ENCODE assay signal across 18 mouse cellular contexts in the genomic region with DNA sequence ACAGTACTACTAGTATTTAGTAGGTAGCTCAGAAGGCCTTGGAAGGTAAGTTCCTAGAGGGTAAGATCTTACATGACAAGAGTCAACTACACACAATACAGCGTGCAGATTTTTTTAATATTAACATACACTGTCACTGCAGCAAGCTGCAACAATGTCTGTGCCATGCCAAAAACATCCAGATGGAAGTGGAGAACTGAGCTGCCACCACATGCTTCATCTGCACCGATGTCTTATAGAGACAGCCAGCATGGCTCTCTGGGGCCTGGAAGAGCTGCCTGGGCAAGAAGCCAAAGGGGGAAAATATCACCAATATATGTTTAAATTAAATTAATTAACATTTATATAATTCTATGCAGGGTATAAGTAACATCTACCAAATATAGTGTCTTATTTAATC.
DNase-seq lines count a peak whose midpoint lies in the region; ATAC-seq and TF ChIP-seq lines count a peak whose summit lies in the region.
"Had no signal": no experiment of that assay in that cellular context is flagged by ENCODE, and none has a peak within 500 bp of the region (broad histone marks: within the 10 kb centered on the region; RNA-seq: fewer than 3 reads in every experiment).

No protein-coding gene starts in this region.

- no peaks in the 10 kb centered on the region for H3K9me3 ChIP-seq in forebrain, embryonic 15.5 days
- H3K9me3 ChIP-seq in forebrain, embryonic 11.5 days (ENCODE audit: control insufficient read depth, low read length), result no peaks in the 10 kb centered on the region
- H3K9me3 ChIP-seq in forebrain, embryonic 16.5 days (ENCODE audit: control insufficient read depth, low read length), result no peaks in the 10 kb centered on the region
- H3K9me3 ChIP-seq: embryonic facial prominence, embryonic 12.5 days; heart, embryonic 13.5 days; hindbrain, embryonic 12.5 days; intestine, embryonic 15.5 days had no signal

- DNase-seq in forebrain, embryonic 11.5 days (ENCODE audit: low spot score), result no peak
- peak; percentile 21 for DNase-seq in left cerebral cortex, postnatal 4 days
- DNase-seq in left cerebral cortex, adult 2 months (ENCODE audit: extremely low spot score in 1 of 2, low spot score in 2 of 2), result no peak
- peak; percentile 77 for DNase-seq in brain, embryonic 14.5 days (ENCODE audit: low read depth)
- no peak for DNase-seq in heart, postnatal 14 days
- DNase-seq: adrenal gland, adult 2 months; adrenal gland, postnatal 25 days; cerebellum, adult 2 months; cerebellum, postnatal 25 days; gastrocnemius, postnatal 36 days; heart, adult 11 months; heart, postnatal 4 days had no signal

- no peak for TF ChIP-seq POLR2A in brain, embryonic 14.5 days (IDR thresholded peaks at IDR 0.05; ENCODE audit: borderline replicate concordance, extremely low read depth, insufficient read depth, insufficient read length, poor library complexity, severe bottlenecking)

- intact Hi-C loops in left cerebral cortex, postnatal 4 days (cut with DNase I), result no loop called here
- intact Hi-C loops in left cerebral cortex, adult 2 months (cut with DNase I), result no loop called here
- intact Hi-C loops in heart, postnatal 14 days (cut with DNase I), result no loop called here

- ATAC-seq in forebrain, embryonic 15.5 days (replicated peaks), result peak; percentile 76
- ATAC-seq in forebrain, embryonic 11.5 days (replicated peaks; ENCODE audit: low FRiP score), result no peak
- 0 out of 2 replicates have a peak, but pooled peaks have one; percentile 40 for ATAC-seq in forebrain, embryonic 16.5 days
- ATAC-seq: intestine, embryonic 15.5 days had no signal

- 0 out of 2 replicates have a peak overlapping the region, but pooled peaks have one; percentile 37 for H3K27ac ChIP-seq in forebrain, embryonic 15.5 days (replicated peaks)
- H3K27ac ChIP-seq in forebrain, embryonic 11.5 days (ENCODE audit: low read depth, low read length), result no peak overlapping the region
- H3K27ac ChIP-seq in left cerebral cortex, adult 2 months, result no peak overlapping the region
- no peak overlapping the region for H3K27ac ChIP-seq in forebrain, embryonic 16.5 days (ENCODE audit: low read length)
- H3K27ac ChIP-seq: embryonic facial prominence, embryonic 12.5 days; heart, embryonic 13.5 days; hindbrain, embryonic 12.5 days; intestine, embryonic 15.5 days had no signal

- no peak for TF ChIP-seq CTCF in left cerebral cortex, adult 2 months (IDR thresholded peaks at IDR 0.05)
- no peak for TF ChIP-seq CTCF in brain, embryonic 14.5 days (IDR thresholded peaks at IDR 0.05; ENCODE audit: borderline replicate concordance, extremely low read depth, insufficient read depth, insufficient read length)

- H3K4me2 ChIP-seq in forebrain, embryonic 15.5 days (replicated peaks), result no peak overlapping the region
- no peak overlapping the region for H3K4me2 ChIP-seq in forebrain, embryonic 11.5 days (ENCODE audit: low read depth, low read length, severe bottlenecking)
- no peak overlapping the region for H3K4me2 ChIP-seq in forebrain, embryonic 16.5 days (ENCODE audit: low read length)
- H3K4me2 ChIP-seq: embryonic facial prominence, embryonic 12.5 days; heart, embryonic 13.5 days; hindbrain, embryonic 12.5 days; intestine, embryonic 15.5 days had no signal

- WGBS in forebrain, embryonic 15.5 days, result 48% methylated on average over 2 of the region's 2 CpGs
- WGBS in forebrain, embryonic 11.5 days, result 93% methylated on average over 2 of the region's 2 CpGs
- 43% methylated on average over 2 of the region's 2 CpGs for WGBS in forebrain, embryonic 16.5 days

- no peaks in the 10 kb centered on the region for H3K36me3 ChIP-seq in forebrain, embryonic 15.5 days
- H3K36me3 ChIP-seq in forebrain, embryonic 11.5 days (ENCODE audit: control insufficient read depth, insufficient read depth, low read length), result no peaks in the 10 kb centered on the region
- H3K36me3 ChIP-seq in forebrain, embryonic 16.5 days (ENCODE audit: control insufficient read depth, insufficient read depth), result no peaks in the 10 kb centered on the region
- H3K36me3 ChIP-seq: embryonic facial prominence, embryonic 12.5 days; heart, embryonic 13.5 days; hindbrain, embryonic 12.5 days; intestine, embryonic 15.5 days had no signal

- H3K27me3 ChIP-seq in forebrain, embryonic 15.5 days, result no peaks in the 10 kb centered on the region
- no peaks in the 10 kb centered on the region for H3K27me3 ChIP-seq in forebrain, embryonic 11.5 days (ENCODE audit: control insufficient read depth, insufficient read depth, low read length)
- no peaks in the 10 kb centered on the region for H3K27me3 ChIP-seq in forebrain, embryonic 16.5 days (replicated peaks; ENCODE audit: control insufficient read depth, insufficient read depth, low read length)
- H3K27me3 ChIP-seq: embryonic facial prominence, embryonic 12.5 days; heart, embryonic 13.5 days; hindbrain, embryonic 12.5 days; intestine, embryonic 15.5 days had no signal

- peaks cover 4% of the 10 kb centered on the region; the same call in 1 of the 2 replicates for H3K4me1 ChIP-seq in forebrain, embryonic 15.5 days
- H3K4me1 ChIP-seq in forebrain, embryonic 11.5 days (replicated peaks; ENCODE audit: control insufficient read depth, insufficient read depth, low read length), result no peaks in the 10 kb centered on the region
- no peaks in the 10 kb centered on the region for H3K4me1 ChIP-seq in forebrain, embryonic 16.5 days (replicated peaks; ENCODE audit: control insufficient read depth, insufficient read depth, low read length)
- H3K4me1 ChIP-seq: embryonic facial prominence, embryonic 12.5 days; heart, embryonic 13.5 days; hindbrain, embryonic 12.5 days; intestine, embryonic 15.5 days had no signal

- no peak overlapping the region for H3K4me3 ChIP-seq in forebrain, embryonic 15.5 days
- no peak overlapping the region for H3K4me3 ChIP-seq in forebrain, embryonic 11.5 days (ENCODE audit: low read depth, low read length)
- no peak overlapping the region for H3K4me3 ChIP-seq in left cerebral cortex, adult 2 months
- no peak overlapping the region for H3K4me3 ChIP-seq in forebrain, embryonic 16.5 days (replicated peaks; ENCODE audit: low read length)
- H3K4me3 ChIP-seq: embryonic facial prominence, embryonic 12.5 days; heart, embryonic 13.5 days; hindbrain, embryonic 12.5 days; intestine, embryonic 15.5 days had no signal

- H3K9ac ChIP-seq in forebrain, embryonic 15.5 days (replicated peaks), result no peak overlapping the region
- H3K9ac ChIP-seq in forebrain, embryonic 11.5 days (ENCODE audit: low read length), result no peak overlapping the region
- no peak overlapping the region for H3K9ac ChIP-seq in forebrain, embryonic 16.5 days (replicated peaks; ENCODE audit: low read depth, low read length)
- H3K9ac ChIP-seq: embryonic facial prominence, embryonic 12.5 days; heart, embryonic 13.5 days; hindbrain, embryonic 12.5 days; intestine, embryonic 15.5 days had no signal

Comparison
In these comparisons a context has a peak if more than half of its experiments do, and no peak if none do; other contexts are left out.
1. DNase-seq: peak in left cerebral cortex, postnatal 4 days (single experiment) and brain, embryonic 14.5 days (single experiment); none in forebrain, embryonic 11.5 days (single experiment), left cerebral cortex, adult 2 months (0 of 2) and heart, postnatal 14 days (0 of 2).